Mouse (Mus musculus): Measurements from ENCODE around the gene Dgki.

Gene Dgki

DNA sequence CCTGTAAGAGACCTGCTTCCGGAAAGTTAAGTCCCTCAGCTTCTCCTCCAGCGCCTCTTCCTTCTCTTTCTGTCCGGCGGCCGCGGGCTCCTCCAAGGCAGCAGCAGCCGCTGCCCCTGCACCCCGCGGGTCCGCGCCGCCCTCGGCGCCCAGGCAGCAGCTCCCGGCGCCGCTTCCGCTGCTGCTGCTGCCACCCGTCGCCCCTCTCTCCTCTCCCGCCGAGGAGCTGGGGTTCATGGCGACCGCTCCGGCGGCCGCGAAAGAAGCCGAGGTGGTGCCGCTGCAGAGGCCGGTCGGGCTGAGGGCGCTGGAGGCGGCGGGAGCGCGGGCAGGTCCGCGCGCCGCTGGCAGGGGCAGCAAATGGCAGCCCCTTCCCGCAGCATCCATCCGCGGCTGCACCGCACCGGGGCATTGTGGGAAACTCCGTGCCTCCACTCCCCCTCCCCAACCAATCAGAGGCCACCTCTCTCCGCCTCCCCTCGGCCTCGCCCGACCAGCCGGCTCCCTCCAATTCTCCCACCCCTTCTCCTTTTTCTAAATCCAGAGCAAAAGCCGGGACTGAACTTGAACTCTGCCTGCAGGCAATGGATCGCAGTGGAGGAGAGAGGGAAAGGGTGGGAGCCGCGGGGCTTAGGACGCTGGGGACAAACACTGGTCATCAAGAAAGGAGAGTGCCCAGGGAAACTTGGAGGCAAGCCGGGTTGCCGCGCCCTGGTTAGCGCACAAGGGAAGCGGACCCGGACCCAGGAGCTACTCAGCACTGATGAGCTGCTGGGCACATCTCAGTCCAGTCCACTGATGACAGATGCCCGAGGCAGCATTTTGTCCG lies at the start of gene Dgki:
Gene Dgki (minus strand): TSS at position 623 of the 829 bp plus-strand sequence.
- DNase-seq (ENCODE audit: low spot score), result peak; percentile 28

DNA sequence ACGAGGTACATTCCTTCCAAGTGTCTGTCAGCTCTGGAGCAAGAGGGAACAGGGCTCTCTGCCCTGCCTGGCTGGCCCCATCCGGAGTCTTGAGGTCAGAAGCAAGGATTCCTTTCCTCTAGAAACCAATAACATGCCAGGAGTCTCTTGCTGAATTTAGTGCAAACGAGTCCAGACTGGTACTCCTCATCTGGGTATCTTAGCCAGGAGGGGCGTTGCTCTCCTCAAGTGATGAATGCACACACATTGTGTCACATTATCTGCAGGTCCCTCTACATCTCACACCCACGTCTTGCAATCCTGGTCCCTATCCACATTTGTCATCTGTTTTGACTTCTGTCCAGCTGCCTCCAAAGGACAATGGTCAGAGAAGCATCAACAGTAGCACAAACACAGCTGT lies 47.6 kb upstream of the Dgki start:
- no peak for DNase-seq (ENCODE audit: low spot score)

DNA sequence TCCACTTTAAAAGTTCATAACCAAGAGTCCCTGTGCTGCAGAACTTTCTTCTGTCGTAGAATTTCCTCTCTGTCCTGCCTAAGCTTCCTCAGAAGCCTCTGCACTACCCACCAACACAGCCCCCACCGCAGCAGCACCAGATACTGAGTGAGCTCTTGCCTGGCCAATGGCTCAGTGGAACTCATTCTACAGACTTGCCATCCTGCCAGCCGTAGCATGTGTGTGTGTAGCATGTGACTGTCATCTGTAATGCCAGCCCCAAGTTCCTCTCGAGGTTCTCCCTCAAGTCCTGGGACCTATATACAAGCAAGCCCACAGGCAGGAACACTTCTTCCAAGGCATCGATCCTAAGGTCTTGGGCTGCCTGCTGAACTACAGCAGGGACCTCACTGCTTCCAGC lies 38.1 kb upstream of the Dgki start:
- DNase-seq (ENCODE audit: low spot score), result no peak

GRCm38 (mm10) chr6:37336831-37337260 lies 36.9 kb upstream of the Dgki start:
- DNase-seq (ENCODE audit: low spot score), result no peak

DNA sequence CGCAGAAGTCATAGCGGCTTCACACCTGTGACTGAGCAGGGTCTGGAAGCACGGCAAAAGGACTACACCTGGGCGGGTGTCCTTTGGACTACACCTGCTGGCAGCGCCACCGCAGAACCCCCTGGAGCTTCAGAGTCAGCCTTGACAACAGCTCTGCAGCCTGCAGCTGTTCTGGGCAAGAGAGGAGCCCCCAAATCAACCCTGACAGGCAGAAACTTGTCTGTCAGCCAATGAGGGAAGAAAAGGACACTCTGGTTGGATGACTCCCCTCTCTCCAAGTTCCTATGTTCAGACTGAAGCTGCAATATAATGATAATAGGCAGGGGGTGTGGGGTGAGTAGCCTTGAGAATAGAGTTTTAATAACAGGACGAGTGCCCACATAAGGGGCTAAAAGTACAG lies 36.4 kb upstream of the Dgki start:
- DNase-seq (ENCODE audit: low spot score), result no peak

DNA sequence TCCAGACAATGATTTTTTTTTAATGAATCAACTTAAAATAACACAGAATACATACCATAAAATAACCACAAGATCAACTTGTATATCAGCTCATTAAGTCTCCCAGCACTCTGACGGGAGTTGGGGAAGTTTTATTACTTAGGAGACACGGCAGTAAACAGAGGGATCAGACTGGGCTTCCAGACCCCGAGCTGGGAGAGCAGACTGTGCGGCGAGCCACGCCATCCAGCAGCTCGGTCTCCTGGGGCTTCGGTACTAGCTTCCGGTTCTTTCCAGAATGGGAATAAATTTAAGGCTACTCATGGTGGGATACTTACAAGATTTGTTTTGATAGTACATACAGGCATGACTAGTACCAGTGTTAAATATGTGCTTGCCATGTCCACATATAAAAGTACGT lies 32.9 kb upstream of the Dgki start:
- no peak for DNase-seq (ENCODE audit: low spot score)

GRCm38 (mm10) chr6:37329901-37330864 lies 30.2 kb upstream of the Dgki start:
- peak; percentile 40 for DNase-seq (ENCODE audit: low spot score)

GRCm38 (mm10) chr6:37329376-37329775 lies 29.4 kb upstream of the Dgki start:
- no peak for DNase-seq (ENCODE audit: low spot score)

DNA sequence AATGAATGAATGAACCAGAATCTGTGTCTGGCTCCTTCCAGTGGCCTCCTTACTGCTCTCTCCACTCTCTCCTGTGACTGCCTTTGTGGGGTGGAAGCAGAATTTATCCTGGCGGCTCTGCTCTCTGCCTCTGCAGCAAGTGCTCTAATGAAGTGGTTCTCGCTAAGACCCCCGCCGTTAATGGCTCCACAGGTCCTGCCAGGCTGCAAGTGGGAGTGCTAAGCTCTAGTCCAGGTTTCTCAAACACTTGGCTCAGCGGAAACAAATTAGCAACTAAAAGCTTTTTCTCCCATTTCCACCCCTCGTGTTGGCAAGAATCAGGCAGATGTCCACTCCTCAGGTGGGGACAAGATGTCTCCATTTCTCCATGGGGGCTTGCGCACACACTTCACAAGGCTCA lies 28.7 kb upstream of the Dgki start:
- no peak for DNase-seq (ENCODE audit: low spot score)

- no peak for DNase-seq (ENCODE audit: low spot score)
These were observed 27.5 kb upstream of the Dgki start for GRCm38 (mm10) chr6:37327519-37327918.

DNA sequence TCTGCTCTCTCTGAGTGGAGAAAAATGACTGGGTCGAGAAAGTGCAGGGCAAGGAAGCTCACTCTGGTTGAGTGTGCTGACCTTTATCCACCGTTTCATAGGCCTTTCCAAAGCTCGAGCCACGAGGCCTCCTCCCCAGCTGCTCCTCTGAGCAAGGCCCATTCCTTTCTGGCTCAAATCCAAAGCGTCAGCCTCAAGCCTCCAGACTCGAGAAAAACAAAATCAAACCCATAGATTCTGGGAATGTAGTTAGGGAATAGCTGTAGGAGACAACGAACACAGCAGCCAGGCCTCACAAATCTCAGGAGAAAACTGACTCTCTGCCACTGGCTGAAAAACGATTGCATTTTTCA lies 26.6 kb upstream of the Dgki start:
- no peak for DNase-seq (ENCODE audit: low spot score)

GRCm38 (mm10) chr6:37325906-37326602 lies 26.1 kb upstream of the Dgki start:
- DNase-seq (ENCODE audit: low spot score), result no peak

GRCm38 (mm10) chr6:37325076-37325475 lies 25.1 kb upstream of the Dgki start:
- no peak for DNase-seq (ENCODE audit: low spot score)

- DNase-seq (ENCODE audit: low spot score), result no peak
These were observed 22.7 kb upstream of the Dgki start for GRCm38 (mm10) chr6:37322641-37323040.

- no peak for DNase-seq (ENCODE audit: low spot score)
These were observed 22.1 kb upstream of the Dgki start for GRCm38 (mm10) chr6:37322088-37322487.

DNA sequence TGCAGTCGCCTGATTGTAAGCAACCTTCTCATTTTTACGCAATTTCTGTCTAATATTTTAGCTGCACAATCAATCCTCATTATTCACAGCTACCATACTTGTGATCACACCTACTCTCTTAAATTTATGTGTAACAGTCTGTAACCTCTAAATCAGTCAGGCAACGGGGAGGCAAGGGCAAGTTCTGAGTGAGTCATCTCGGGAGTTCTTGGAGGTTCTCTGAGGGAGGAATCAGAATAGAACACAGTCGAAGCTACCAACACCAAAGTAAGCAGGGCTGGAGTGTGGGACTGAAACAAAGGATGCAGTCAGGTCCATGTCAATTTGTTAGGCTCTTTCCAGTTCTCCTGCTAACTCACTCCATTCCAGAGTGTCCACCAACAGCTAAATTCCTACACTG lies 17.9 kb upstream of the Dgki start:
- no peak for DNase-seq (ENCODE audit: low spot score)

DNA sequence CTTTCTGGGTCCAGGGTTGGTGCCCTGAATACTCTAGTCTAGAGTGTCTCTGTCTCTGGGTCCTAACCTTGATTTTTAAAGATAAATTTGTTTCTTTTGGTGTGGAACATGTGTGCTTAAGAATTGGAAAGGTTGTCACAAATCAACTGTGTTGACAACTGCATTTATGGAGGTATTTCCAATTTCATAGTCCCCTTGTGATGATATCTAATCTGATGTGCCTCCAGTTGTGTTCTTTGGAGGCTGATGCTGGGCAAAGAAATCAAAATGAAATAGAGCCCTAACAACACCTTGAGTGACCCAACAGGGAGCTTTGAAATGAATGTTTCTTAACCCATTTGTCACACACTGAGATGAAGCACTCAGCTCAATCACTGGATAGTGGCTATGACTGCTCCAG lies 15.5 kb upstream of the Dgki start:
- DNase-seq (ENCODE audit: low spot score), result no peak

DNA sequence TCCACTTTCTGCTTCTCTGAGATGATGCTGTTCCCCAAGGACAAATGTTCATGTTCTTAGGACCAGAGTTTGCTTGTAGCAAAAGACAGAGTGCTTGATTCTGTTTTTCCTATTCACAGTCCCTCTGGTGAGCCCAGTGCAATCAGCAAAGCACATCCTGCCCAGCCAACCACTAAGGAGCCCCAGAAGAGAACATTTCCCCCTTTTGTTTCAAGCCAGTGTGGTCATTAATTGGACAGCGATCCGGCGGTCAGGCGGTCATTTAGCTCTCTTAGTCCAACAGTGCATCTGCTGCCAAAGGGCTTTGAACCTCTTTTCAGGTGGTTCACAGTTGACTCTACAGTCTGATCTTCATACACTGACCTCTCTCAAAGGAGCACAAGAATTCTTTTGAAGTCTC lies 10.6 kb upstream of the Dgki start:
- no peak for DNase-seq (ENCODE audit: low spot score)

GRCm38 (mm10) chr6:37306616-37307015 lies 6.6 kb upstream of the Dgki start:
- no peak for DNase-seq (ENCODE audit: low spot score)

- no peak for DNase-seq (ENCODE audit: low spot score)
These were observed 508 bp upstream of the Dgki start for GRCm38 (mm10) chr6:37300492-37300891.

- DNase-seq (ENCODE audit: low spot score), result no peak
These were observed 1.0 kb downstream of the Dgki start for GRCm38 (mm10) chr6:37298982-37299381.

DNA sequence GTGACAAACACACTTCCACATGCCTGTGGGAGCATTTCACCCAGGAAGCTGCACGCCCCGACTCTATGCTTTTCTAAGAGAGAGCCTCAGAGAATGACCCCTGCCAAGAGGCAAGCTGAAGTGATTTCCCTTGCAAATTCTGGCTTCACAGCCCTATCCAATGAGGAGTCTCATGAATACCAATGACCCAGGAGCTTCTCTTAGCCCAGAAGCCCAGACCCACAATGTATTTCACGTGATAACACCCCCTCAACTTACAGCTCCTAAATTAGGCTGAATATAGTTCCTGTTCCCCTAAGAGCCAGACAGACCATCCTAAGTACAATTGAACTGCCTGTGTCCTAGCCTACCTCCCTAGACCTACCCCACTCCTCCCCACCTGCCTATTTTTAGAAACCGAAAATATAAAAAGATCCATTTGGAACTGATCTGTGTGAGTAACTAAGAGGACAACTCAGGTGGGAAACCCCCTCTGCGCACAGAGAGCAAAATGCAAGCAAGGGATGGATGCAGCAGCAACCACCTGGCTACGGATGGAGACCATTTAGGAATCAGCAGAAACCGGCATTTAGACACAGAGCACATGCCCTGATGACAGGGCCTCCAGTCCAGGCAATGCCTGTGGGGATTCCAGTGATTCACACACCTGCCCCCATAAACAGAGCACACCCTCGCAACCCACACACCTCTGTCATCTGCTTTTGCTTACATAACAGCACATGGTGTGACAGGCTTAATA lies 2.1 kb downstream of the Dgki start:
- no peak for DNase-seq (ENCODE audit: low spot score)
